Mouse (Mus musculus) left cerebral cortex, adult 9 months (tissue): ENCODE data around the gene Il1f9.
A peak's percentile ranks its signal among the peaks of the same experiment; 100 is the strongest.
"Not testable (repeated sequence)": the region's sequence is repeated elsewhere in the genome, so short reads cannot be mapped to it uniquely, and the experiment has no call there.

Experiments used
- DNase-seq, 2 experiments: peaks; one replicate each; pipeline ENCODE4 v3.0.0; 2022; ENCODE audit warnings: low spot score in 2 of 2

The Il1f9 gene

GRCm38 (mm10) chr2:24186176-24186575 is at the start of gene Il1f9:
Il1f9 (plus strand) TSS chr2:24186476.
- DNase-seq = no peak

DNA sequence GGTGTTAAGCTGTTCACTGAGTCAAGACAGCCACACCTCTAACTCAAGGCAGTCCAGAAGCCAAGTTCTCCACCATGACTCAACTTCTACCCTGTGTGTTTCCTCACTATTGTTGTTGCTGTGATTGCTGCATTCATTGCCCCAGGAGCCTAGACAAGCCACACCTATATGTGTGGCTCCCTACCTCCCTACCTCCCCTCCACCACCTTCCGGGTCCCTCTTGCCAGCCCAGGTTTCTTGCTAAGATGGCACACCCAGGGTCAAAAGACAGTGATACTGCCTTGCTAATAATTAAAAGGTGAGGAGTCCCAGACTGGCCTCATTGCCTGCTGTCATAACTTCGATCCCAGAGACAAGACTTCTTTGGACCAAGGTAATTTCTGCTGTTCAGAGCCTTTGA is 33.4 kb upstream of the Il1f9 start, which contains the start of gene Il1f8:
TSS of gene Il1f8 (plus strand) at position 301 of the 400 bp plus-strand sequence.
- DNase-seq = no peak

DNA sequence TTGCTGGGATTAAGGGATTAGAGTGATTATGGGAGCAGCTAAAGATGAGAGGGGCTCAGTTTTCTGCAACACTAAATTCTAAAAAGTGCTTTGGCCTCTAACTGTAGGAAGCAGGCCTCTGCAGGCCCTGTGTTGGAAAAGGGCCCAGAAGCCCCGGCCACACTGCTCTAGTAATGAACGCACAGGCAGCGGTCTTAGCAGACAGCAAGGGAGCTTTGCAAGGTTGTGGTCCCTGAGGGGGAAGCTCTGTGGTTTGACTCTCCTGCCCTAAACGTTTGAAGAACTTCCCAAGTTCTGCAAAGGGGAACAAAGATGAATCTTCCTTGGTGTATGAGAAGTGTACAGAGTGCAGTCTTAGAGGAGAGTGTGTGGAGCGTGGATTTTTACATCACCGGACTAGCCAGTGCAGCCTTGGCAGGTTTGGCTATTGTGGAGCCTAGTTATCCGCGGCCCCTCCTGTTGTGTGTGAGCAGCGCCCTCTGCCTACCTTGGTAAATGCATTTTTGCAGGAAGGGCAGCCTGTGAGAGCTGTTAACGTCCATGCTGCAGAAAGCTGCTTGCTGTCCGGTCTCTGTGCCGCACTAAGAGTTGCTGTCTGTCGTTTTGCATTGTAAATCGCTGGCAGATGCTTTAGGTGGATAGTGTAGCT is 4.5 kb upstream of the Il1f9 start:
- DNase-seq = peak in 1 of 2 experiments; percentile 58

- not testable (repeated sequence) for DNase-seq
Observed at GRCm38 (mm10) chr2:24182423-24183147, 3.7 kb upstream of the Il1f9 start.

- not testable (repeated sequence) for DNase-seq
Observed at GRCm38 (mm10) chr2:24184092-24184491, 2.2 kb upstream of the Il1f9 start.

GRCm38 (mm10) chr2:24187585-24187984 is 1.3 kb downstream of the Il1f9 start:
- no peak for DNase-seq

DNA sequence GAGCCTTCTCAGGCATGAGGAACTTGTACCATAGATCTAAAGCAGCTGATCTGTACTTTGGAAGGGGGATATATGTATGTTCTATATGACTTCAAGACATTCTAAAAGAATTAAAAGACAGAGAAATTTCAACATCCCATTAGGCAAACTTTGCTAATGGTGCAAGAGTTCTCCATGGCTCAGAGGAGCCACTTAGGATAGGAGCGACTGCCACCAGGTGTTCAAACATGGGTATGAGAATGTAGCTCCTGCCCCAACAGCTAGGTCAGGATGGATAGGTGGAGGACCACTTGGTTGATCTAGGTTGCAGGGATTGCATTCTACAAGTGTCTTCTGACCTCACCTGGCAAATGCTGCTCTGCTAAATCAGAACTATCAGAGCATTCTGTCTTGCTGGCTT is 1.9 kb downstream of the Il1f9 start:
- no peak for DNase-seq

DNA sequence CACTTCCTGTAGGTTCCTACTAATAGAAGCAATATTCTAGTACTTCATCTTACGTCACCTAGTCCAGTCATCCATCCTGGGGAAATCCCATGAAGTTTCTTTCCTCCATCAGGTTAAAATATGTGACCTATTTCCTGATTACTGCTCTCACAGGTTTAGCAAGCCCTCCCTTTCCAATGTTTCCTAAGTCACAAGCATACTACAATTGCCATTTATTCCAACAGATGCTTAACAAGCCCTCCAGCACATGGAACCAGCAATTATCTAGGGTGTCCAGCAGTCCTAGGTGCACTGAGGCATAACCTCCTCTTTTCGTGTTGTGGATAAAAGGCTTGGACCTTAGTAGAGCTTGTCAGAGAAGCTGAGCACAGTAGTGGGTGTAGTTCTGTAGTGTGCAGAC is 28.8 kb downstream of the Il1f9 start, which contains the start of gene Il1f6:
TSS of gene Il1f6 (plus strand) at position 301 of the 400 bp plus-strand sequence.
- no peak for DNase-seq

DNA sequence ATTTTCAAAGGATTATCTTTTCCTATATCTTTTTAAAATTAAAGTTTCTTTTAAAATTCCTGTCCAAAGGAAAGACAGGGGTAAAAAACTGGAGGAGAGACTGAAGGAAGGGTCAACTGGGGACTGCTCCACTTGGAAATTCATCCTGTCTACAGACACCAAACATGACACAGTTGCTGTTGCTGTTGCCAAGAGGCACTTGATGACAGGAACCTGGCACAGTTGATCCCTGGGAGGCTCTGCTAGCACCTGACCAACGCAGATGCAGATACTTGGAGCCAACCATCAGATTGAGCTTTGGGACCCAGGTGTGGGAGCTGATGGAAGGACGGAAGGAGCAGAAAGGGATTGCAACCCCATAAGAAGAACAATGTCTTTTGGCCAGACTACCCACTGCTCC is 40.9 kb downstream of the Il1f9 start:
- no peak for DNase-seq
